ENCODE assay signal across 15 mouse cellular contexts in genomic region chr6:120873874-120874273, GRCm38 (mm10). TPM values are rescaled to one million over a fixed set of nuclear protein-coding genes. Genes with fewer than 3 reads are reported as not detected.
DNase-seq lines count a peak whose midpoint lies in the region; ATAC-seq and TF ChIP-seq lines count a peak whose summit lies in the region.
"Had no signal": no experiment of that assay in that cellular context is flagged by ENCODE, and none has a peak within 500 bp of the region (broad histone marks: within the 10 kb centered on the region; RNA-seq: fewer than 3 reads in every experiment).

No protein-coding gene starts in this region.

- WGBS in forebrain, postnatal 0 days = 62% methylated on average over 9 of the region's 9 CpGs
- WGBS in forebrain, embryonic 13.5 days = 84% methylated on average over 9 of the region's 9 CpGs
- 31% methylated on average over 9 of the region's 9 CpGs for WGBS in lung, embryonic 14.5 days
- 53% methylated on average over 9 of the region's 9 CpGs for WGBS in liver, postnatal 0 days (ENCODE audit: insufficient replicate concordance)

- H3K36me3 ChIP-seq in forebrain, postnatal 0 days (ENCODE audit: insufficient read depth) = peaks cover 11% of the 10 kb centered on the region
- peaks cover 39% of the 10 kb centered on the region for H3K36me3 ChIP-seq in forebrain, embryonic 13.5 days (ENCODE audit: poor library complexity, severe bottlenecking)
- H3K36me3 ChIP-seq in lung, embryonic 14.5 days (ENCODE audit: insufficient read depth) = peaks cover 29% of the 10 kb centered on the region
- H3K36me3 ChIP-seq in liver, postnatal 0 days (replicated peaks; ENCODE audit: insufficient read depth, low read length) = peaks cover 34% of the 10 kb centered on the region

- no peaks in the 10 kb centered on the region for H3K4me1 ChIP-seq in forebrain, postnatal 0 days (ENCODE audit: insufficient read depth)
- H3K4me1 ChIP-seq in forebrain, embryonic 13.5 days = no peaks in the 10 kb centered on the region
- no peaks in the 10 kb centered on the region for H3K4me1 ChIP-seq in lung, embryonic 14.5 days (ENCODE audit: insufficient read depth)
- H3K4me1 ChIP-seq in liver, postnatal 0 days (ENCODE audit: insufficient read depth) = no peaks in the 10 kb centered on the region
- H3K4me1 ChIP-seq: embryonic facial prominence, embryonic 10.5 days had no signal

- no peak overlapping the region for H3K4me3 ChIP-seq in forebrain, postnatal 0 days (ENCODE audit: low read depth, low read length)
- no peak overlapping the region for H3K4me3 ChIP-seq in forebrain, embryonic 13.5 days
- no peak overlapping the region for H3K4me3 ChIP-seq in lung, embryonic 14.5 days (ENCODE audit: low read depth, low read length)
- no peak overlapping the region for H3K4me3 ChIP-seq in liver, postnatal 0 days (ENCODE audit: low read depth, low read length)
- H3K4me3 ChIP-seq: embryonic facial prominence, embryonic 10.5 days had no signal

- no peaks in the 10 kb centered on the region for H3K9me3 ChIP-seq in forebrain, postnatal 0 days (ENCODE audit: low read length)
- H3K9me3 ChIP-seq in forebrain, embryonic 13.5 days (replicated peaks) = no peaks in the 10 kb centered on the region
- H3K9me3 ChIP-seq in lung, embryonic 14.5 days (ENCODE audit: low read depth, low read length) = no peaks in the 10 kb centered on the region
- H3K9me3 ChIP-seq in liver, postnatal 0 days (ENCODE audit: low read length) = no peaks in the 10 kb centered on the region
- H3K9me3 ChIP-seq: embryonic facial prominence, embryonic 10.5 days had no signal

- H3K27ac ChIP-seq in forebrain, postnatal 0 days (ENCODE audit: low read depth, low read length) = no peak overlapping the region
- no peak overlapping the region for H3K27ac ChIP-seq in forebrain, embryonic 13.5 days
- no peak overlapping the region for H3K27ac ChIP-seq in lung, embryonic 14.5 days (ENCODE audit: low read depth)
- no peak overlapping the region for H3K27ac ChIP-seq in liver, postnatal 0 days (ENCODE audit: low read depth)
- H3K27ac ChIP-seq: embryonic facial prominence, embryonic 10.5 days had no signal

- DNase-seq in forebrain, postnatal 0 days = peak; percentile 13
- peak; percentile 31 for DNase-seq in lung, embryonic 14.5 days
- no peak for DNase-seq in lung, postnatal 10 days
- peak; percentile 26 for DNase-seq in c-Kit-positive CD71-positive TER-119-positive erythroid progenitor cells, embryonic 14.5 days (ENCODE audit: low spot score)
- no peak for DNase-seq in liver, postnatal 0 days
- no peak for DNase-seq in cerebellum, adult 11-12 months
- no peak for DNase-seq in gastrocnemius, adult 18-20 months (ENCODE audit: low spot score)
- DNase-seq: cerebellum, postnatal 10 days; gastrocnemius, postnatal 14 days; layer of hippocampus, adult 9-11 months; lung, adult 18-20 months; right cerebral cortex, postnatal 14 days; thymus, adult 2 months had no signal

- TF ChIP-seq CTCF in forebrain, postnatal 0 days (IDR thresholded peaks at IDR 0.05; ENCODE audit: low read depth) = no peak
- TF ChIP-seq CTCF in lung, embryonic 14.5 days (IDR thresholded peaks at IDR 0.05; ENCODE audit: low read depth) = no peak
- no peak for TF ChIP-seq CTCF in liver, postnatal 0 days (IDR thresholded peaks at IDR 0.05; ENCODE audit: low read depth)

- H3K27me3 ChIP-seq in forebrain, postnatal 0 days (ENCODE audit: insufficient read depth, low read length) = no peaks in the 10 kb centered on the region
- H3K27me3 ChIP-seq in forebrain, embryonic 13.5 days = no peaks in the 10 kb centered on the region
- H3K27me3 ChIP-seq in lung, embryonic 14.5 days (ENCODE audit: insufficient read depth, low read length) = no peaks in the 10 kb centered on the region
- no peaks in the 10 kb centered on the region for H3K27me3 ChIP-seq in liver, postnatal 0 days (ENCODE audit: insufficient read depth, low read length)

- no peak overlapping the region for H3K4me2 ChIP-seq in forebrain, postnatal 0 days (ENCODE audit: low read depth)
- H3K4me2 ChIP-seq in forebrain, embryonic 13.5 days = no peak overlapping the region
- H3K4me2 ChIP-seq in lung, embryonic 14.5 days = no peak overlapping the region
- no peak overlapping the region for H3K4me2 ChIP-seq in liver, postnatal 0 days (ENCODE audit: low read depth, low read length)

- ATAC-seq in forebrain, postnatal 0 days = peak; percentile 71; the same call in 1 of the 2 replicates
- no peak for ATAC-seq in forebrain, embryonic 13.5 days
- ATAC-seq in lung, embryonic 14.5 days (ENCODE audit: insufficient read depth) = no peak
- no peak for ATAC-seq in liver, postnatal 0 days

- 0 out of 2 replicates have a peak, but pooled peaks have one; percentile 45 for TF ChIP-seq EP300 in liver, postnatal 0 days (IDR thresholded peaks at IDR 0.05; ENCODE audit: low read depth)

- H3K9ac ChIP-seq in forebrain, postnatal 0 days = no peak overlapping the region
- H3K9ac ChIP-seq in forebrain, embryonic 13.5 days = no peak overlapping the region
- H3K9ac ChIP-seq in lung, embryonic 14.5 days = no peak overlapping the region
- no peak overlapping the region for H3K9ac ChIP-seq in liver, postnatal 0 days (replicated peaks)

RNA-seq across cellular contexts. Expression of gene Bcl2l13, which starts 37.9 kb away (rescaled TPM):
- total RNA-seq in forebrain, postnatal 0 days (2014; rRNA removed) = 59.1 and 77.5 TPM in 2 replicates
- polyA plus RNA-seq in forebrain, postnatal 0 days (2015; fragmentation: Nextera tagmentation; extraction: Ambion mirVana) = 20.6 and 21.4 TPM in 2 replicates
- 32.5 and 40.4 TPM in 2 replicates for polyA plus RNA-seq in forebrain, embryonic 13.5 days (2015; fragmentation: Nextera tagmentation; extraction: Ambion mirVana)
- polyA plus RNA-seq in lung, embryonic 14.5 days (2014; fragmentation: Nextera tagmentation; extraction: Ambion mirVana) = 34.4 and 34.6 TPM in 2 replicates
- polyA plus RNA-seq in liver, postnatal 0 days (2015; fragmentation: Nextera tagmentation; extraction: Ambion mirVana) = 18.4 and 20.4 TPM in 2 replicates
- total RNA-seq in gastrocnemius, adult 18-20 months (2021) = 10 to 100 TPM; 68.0 to 69.4 TPM

RNA-seq across cellular contexts. Expression of gene Bid, which starts 42.8 kb away (rescaled TPM):
- 26.9 and 27.3 TPM in 2 replicates for total RNA-seq in forebrain, postnatal 0 days (2014; rRNA removed)
- polyA plus RNA-seq in forebrain, postnatal 0 days (2015; fragmentation: Nextera tagmentation; extraction: Ambion mirVana) = 38.4 and 44.9 TPM in 2 replicates
- polyA plus RNA-seq in forebrain, embryonic 13.5 days (2015; fragmentation: Nextera tagmentation; extraction: Ambion mirVana) = 16.9 and 21.2 TPM in 2 replicates
- 18.1 and 22.1 TPM in 2 replicates for polyA plus RNA-seq in lung, embryonic 14.5 days (2014; fragmentation: Nextera tagmentation; extraction: Ambion mirVana)
- 24.6 and 24.7 TPM in 2 replicates for polyA plus RNA-seq in liver, postnatal 0 days (2015; fragmentation: Nextera tagmentation; extraction: Ambion mirVana)
- total RNA-seq in gastrocnemius, adult 18-20 months (2021) = under 1 TPM; 0.39 to 0.78 TPM

RNA-seq across cellular contexts. Expression of gene Atp6v1e1, which starts 51.3 kb away (rescaled TPM):
- 292 and 341 TPM in 2 replicates for total RNA-seq in forebrain, postnatal 0 days (2014; rRNA removed)
- 312 and 333 TPM in 2 replicates for polyA plus RNA-seq in forebrain, postnatal 0 days (2015; fragmentation: Nextera tagmentation; extraction: Ambion mirVana)
- polyA plus RNA-seq in forebrain, embryonic 13.5 days (2015; fragmentation: Nextera tagmentation; extraction: Ambion mirVana) = 189 and 196 TPM in 2 replicates
- polyA plus RNA-seq in lung, embryonic 14.5 days (2014; fragmentation: Nextera tagmentation; extraction: Ambion mirVana) = 92.1 and 92.3 TPM in 2 replicates
- 193 and 199 TPM in 2 replicates for polyA plus RNA-seq in liver, postnatal 0 days (2015; fragmentation: Nextera tagmentation; extraction: Ambion mirVana)
- total RNA-seq in gastrocnemius, adult 18-20 months (2021) = 100 to 1,000 TPM; 129 to 137 TPM

Comparison
In these comparisons a context has a peak if more than half of its experiments do, and no peak if none do; other contexts are left out.
1. DNase-seq: peak in forebrain, postnatal 0 days (single experiment), lung, embryonic 14.5 days (single experiment) and c-Kit-positive CD71-positive TER-119-positive erythroid progenitor cells, embryonic 14.5 days (single experiment); none in lung, postnatal 10 days (single experiment), liver, postnatal 0 days (single experiment), cerebellum, adult 11-12 months (single experiment) and gastrocnemius, adult 18-20 months (single experiment).